Mouse (Mus musculus): ENCODE measurements around the gene Ankrd13d.

Ankrd13d gene

DNA sequence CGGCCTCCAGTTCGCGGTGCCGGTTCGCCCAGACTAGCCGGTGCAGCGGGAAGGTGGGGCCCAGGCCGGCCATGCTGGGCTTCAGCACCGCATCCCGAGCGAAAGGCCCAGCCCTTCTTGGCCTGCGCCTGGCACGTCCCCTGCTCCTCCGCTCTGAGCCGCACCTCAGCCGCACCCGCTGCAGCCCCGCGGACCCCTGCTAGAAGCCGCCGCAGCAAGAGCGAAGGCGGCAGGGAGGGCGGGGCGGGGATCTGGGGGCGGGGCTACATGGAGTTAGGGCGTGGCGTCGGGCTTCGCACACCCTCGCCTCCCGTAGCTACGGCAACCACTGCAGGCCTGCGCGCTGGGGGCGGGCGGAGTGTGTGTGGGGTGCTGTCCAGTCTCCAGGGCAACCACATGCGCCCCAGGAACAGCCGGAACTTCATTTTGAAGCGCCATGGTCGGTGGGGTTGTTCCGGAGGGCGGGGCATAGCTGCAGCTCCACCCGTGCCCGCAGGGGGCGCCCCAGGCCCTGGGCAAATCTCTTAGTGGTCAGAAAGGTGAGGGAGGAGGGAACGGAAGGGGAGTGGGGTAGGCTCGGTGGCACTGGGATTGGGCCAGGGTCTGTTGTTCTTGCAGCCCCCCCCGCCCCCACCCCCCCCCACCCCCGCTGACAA, at the start of gene Ankrd13d:
Gene Ankrd13d, minus strand, starts transcription at position 240 of the 656 bp plus-strand sequence.
- peak; percentile 88 to 90 for DNase-seq

DNA sequence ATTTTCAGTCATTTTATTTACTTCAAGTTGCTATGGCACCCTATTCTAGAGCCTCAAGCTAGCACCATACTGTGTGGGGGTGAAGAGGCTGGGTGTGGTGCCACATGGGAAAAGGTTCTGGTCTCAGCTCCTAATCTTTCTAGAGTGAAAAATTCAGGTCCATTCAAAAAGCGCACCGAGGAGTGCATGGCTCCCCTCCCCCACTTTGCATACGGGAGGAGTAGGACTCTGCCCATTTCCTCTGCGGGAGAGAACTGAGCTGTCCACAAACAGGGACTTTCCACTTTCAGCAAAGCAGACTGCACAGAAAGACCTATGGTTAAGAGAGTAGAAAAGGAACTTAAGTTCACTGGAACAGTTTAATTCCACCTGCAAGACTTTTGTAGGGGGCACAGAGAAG, 49.7 kb upstream of the Ankrd13d start:
- peak; percentile 54 to 68 for DNase-seq

DNA sequence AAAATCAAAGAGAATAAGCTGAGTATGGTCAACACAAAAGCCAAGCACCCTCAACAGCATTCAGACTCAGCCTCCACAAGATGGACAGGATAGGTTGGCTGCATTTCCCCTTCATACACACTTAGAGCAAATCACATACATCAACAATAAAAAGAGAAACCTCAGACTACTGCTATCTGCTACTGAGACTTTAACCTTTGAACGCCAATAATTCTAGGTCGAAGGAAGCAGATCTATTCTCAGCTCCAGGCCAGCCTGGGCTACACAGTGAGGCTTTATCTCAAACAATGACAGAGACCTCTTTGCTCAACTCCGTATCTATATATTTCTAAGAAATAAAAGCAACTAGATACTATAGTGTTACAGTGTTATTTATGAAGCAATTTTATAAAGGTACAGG, 48.3 kb upstream of the Ankrd13d start:
- DNase-seq = no peak

DNA sequence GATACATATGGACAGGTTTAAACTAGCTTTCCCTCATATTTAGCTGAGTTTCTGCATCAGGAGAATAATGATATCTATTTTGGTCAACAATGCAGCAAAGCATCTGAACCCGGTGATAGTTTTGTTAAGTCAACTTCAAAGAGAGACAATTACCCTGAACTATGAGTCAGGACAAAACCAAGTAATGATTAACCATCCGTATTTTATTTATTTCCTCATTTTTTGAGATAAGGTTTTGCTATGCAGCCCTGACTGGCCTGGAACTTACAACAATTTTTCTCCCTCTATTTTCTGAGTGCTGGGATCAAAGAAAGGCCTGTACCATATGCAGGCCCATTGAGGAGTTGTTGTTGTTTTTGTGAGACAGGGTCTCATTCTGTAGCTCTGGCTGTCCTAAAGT, 47.7 kb upstream of the Ankrd13d start:
- no peak for DNase-seq

DNA sequence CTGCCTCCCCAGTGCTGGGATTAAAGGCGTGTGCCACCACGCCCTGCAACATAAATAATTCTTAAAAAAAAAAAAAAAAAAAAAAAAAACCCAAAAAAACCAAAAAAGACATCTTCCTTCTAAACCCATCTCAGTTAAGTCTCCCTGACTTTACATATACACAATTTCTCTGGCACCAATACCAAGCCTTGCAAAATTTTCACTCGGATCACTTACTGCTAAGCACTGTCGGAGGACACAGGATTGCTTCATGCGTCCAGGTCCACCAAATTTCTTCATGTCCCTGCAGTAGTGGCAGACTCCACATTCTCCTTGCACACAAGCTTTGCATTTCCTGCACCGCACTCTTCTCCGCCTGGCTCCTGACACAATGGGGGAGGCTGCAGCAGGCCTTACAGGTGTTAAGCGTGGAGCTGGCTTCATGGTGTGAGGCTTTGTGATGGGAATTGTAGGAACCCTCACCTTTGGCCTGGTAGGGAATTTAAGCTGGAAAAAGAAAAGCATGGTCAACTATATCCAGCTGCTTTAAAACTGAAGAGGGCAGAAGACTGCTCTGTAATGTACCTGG, 45.9 kb upstream of the Ankrd13d start:
- no peak for DNase-seq

DNA sequence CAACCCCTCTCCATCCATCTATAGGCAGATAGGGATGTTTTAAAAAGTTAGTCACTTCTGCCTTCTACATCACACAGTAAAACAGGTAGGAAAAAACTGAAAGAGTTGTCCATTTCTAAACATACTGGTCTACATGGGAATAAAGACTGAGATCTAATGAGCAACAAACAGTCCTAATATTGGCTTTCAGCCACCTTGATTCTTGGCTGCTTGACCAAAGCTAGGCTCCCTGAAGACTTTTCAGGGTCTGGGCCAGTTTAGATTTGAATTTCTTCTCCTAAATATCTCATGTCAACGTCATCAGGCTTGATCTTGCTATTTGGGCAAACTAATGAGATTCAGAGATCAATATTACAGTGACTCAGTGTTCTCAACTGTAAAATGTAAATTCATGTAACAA, 43.9 kb upstream of the Ankrd13d start:
- peak; percentile 55 to 76 for DNase-seq

DNA sequence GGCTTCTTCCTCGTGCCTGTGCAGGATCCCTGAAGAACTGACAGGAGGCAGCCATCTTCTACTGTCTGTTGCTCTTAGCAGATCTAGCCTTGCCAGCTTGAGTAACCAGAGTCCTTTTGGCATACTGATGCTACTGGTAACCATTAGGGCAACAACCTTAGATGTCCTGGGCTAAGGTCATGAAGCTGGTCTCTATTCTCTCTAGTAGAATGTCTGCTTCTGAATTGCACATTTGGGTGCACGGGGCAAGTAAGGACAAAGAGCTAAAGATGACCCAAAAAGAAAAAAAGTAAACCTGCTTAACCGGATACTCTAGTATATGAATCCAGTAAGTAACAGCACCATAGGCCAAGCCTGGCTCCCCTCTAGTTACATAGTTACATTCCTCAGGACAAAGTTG, 43.2 kb upstream of the Ankrd13d start:
- DNase-seq = no peak

DNA sequence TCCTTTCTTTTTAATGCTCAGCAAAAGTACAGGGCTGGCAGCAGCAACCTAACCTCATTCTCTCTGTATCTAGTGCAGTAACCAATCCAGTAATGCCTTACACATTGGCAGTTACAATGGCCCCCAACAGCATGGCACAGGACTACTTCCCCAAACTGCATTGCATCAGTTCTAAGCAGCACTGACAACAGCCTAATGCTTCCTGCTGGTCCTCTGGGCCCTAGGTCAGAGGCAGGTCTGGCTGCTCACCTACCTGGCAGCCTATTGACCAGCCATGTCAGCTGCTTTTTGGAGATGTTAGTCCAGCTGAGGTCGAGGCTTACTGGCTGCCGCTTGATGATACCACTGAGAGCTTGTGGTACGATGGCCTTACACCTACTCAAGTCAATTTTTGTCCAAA, 39.2 kb upstream of the Ankrd13d start:
- no peak for DNase-seq

DNA sequence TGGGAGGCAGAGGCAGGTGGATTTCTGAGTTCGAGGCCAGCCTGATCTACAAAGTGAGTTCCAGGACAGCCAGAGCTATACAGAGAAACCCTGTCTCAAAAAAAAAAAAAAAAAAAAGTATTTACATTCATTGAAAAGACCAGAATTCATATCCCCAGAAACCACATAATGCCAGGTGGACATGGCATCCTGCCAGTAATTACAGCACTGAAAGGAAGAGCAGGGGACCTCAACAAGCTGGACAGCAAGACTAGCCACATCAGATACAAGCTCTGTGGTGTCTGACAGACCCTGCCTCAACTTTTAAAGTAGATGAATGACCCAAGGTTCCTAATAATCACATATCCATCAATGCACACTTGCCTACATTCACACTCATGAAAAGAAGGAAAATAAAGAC, 38.7 kb upstream of the Ankrd13d start:
- DNase-seq = peak; percentile 36 to 56

DNA sequence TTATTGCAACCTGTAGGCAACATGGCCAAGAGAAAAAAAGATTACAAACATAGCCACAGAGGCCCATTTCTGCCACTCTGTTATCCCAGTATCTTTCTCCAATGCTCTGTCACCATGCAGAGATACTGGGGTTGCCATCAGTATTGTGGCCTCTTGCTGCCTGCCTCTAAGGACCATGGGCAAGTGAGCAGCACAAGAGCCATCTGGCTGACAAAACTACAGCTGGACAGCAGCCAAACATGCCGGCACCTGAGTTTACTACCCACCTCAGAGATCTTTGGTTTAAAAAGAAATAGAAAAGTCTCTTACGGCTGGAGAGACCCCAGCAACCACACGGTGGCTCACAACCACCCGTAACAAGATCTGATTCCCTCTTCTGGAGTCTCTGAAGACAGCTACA, 36.3 kb upstream of the Ankrd13d start:
- DNase-seq = peak; percentile 65 to 79

DNA sequence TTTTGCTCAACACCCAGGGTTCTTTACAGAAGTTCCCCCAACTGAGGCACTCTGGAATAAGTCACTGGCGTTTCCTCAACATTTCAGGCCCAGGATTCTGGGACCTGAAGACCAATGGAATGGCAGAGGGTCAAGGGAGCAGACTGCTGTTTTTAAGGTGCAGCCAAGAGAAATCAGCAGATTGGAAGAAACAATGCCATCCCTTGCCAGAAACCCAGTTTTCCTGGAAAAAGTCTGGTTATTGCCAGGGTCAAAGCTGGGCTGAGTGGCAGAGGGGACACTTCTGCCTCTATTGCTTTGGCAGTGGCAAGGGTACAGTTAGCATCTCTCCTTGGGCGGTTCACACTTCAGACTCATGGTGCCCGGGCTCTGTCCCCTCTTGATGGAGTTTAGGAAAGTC, 34.2 kb upstream of the Ankrd13d start:
- DNase-seq = peak in 1 of 2 experiments; percentile 22

DNA sequence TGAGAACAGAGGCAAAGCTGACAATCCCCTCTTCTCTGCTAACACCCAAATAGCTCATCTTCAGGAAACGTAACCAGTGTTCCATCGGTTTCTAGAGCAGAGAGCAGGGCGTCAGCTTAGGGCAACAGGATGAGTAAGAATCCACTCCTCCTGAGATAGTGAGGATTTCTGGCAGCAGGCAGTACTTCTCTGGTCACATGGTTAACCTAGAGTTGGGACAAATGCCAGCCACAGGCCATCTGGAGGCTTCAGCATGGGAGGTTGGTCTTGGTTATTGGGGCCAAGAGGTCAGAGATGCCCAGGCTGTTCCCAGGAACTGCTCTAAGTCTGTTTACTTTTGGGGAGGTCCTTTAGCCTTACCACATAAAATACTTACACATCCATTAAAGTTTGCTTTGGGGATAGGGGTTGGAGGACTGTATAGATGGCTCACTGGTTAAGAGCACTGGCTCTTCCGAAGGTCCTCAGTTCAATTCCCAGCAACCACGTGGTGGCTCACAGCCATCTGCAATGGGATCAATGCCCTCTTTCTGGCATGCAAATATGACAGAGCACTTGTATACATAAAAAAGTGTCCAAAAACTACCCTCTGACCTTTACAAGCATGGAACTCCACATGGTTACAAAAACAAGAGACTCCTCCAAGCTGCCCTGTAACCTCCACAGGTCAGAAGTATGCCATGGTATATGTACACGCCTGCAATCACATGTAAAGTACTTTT, 32.4 kb upstream of the Ankrd13d start:
- DNase-seq = peak; percentile 87 to 93

DNA sequence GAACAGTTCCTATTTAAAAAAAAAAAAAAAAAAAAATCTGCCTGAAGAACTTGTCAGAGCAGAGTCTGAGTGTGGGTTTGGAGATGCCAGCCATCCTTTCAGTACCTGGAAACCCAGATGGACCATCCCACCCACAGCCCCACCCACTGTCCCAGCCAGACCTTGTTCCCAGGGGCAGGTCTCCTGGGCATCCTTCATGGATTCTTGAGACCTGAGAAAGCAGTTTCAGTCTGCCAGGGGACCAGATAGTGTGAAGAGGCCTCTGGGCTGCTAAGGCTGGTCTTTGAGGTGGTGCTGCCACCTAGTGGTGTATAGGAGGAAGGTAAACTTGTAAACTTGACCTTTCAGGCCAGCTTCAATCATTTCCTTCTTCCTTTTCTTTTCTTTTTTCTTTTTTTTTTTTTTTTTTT, 26.8 kb upstream of the Ankrd13d start:
- DNase-seq = peak; percentile 68 to 76

DNA sequence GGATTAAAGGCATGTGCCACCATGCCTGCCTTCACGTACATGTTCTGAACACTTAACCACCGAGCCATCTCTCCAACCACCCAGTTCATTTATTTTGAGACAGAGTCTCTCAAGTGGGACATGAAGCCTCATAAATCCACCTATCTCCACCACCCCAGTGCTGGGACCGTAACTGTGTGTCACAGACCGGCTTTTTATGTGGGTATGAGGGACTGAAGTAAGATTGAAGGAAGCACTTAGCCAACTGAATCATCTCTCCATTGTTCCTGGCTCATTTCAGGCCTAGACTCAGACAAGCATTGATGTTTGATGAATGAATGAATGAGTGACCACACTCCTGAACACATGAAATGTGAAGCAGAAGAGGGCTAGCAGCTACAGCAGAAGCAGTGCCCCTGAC, 26.4 kb upstream of the Ankrd13d start:
- no peak for DNase-seq

DNA sequence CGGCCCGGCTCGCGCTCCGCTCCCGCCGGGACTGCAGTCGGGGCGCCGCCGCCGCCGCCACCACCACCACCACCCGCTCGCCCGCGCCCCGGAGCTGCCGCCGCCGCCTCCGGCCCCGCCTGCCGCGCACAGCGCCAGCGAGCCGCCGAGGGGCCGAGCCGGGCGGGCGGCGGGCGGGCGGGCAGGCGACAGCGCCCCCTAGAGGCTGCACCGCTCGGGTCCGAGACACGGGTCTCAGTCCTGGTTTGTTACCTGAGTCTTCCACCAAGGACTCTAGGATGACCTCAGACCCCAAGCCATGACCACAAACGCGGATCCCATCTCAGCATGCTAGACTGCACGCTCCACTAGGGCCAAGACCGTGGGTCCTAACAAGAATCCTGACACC, 23.2 kb upstream of the Ankrd13d start, which contains the start of gene Grk2:
Gene Grk2, minus strand, starts transcription at position 33 of the 388 bp plus-strand sequence.
- DNase-seq = peak; percentile 93 to 96

DNA sequence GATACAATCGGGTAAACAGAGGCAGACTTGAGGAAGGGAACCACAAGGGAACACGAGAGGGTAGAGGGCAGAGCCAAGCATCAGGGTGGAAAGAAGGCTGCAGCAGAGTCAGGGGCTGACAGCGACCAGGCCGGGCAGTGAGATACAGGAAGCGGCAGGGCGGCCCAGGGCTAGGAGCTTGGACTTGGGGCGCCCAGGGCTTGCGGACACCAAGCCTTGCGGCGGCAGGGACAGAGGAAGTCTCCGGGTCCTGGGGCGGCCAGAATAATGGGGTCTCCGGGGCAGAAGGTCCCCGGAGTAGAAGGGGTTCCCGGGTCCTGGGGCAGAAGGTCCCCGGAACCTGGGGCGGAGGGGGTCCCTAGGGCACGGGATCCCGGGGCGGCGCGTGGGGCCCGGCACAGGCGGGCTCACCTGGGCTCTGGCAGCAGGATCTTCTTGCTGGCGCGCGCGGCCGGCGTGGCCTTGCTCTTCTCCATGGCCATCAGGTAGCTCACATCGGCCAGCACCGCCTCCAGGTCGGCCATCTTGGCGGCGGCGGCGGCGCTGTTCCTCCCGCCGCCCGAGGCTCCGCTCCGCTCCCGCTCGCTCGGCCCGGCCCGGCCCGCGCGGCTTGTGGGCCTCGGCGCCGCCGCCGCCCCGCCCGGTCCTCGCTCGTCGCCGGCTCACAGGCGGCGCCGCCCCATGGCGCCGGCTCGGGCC, 22.7 kb upstream of the Ankrd13d start:
- DNase-seq = peak; percentile 77 to 78

DNA sequence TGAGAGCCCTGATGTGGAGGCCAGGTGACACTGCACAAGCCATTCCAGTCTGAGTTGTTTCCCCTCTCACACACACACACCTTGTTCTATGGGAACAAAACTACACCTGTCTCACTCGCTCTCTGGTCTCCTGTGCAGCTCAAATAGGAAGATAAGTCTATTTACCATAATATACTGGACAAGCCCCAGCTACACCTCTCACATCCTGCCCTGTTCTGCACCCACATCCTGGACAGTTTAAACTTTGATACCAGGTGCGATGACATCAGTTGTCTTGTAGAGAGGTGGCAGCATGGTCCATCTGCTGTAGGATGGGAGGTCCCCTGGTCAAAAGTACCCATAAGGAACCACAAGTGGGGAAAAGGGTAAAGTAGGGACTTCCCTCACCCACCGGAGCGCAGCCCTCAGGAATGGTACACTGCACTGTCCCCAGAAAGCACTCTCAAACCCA, 22.0 kb upstream of the Ankrd13d start:
- peak in 1 of 2 experiments; percentile 56 for DNase-seq

DNA sequence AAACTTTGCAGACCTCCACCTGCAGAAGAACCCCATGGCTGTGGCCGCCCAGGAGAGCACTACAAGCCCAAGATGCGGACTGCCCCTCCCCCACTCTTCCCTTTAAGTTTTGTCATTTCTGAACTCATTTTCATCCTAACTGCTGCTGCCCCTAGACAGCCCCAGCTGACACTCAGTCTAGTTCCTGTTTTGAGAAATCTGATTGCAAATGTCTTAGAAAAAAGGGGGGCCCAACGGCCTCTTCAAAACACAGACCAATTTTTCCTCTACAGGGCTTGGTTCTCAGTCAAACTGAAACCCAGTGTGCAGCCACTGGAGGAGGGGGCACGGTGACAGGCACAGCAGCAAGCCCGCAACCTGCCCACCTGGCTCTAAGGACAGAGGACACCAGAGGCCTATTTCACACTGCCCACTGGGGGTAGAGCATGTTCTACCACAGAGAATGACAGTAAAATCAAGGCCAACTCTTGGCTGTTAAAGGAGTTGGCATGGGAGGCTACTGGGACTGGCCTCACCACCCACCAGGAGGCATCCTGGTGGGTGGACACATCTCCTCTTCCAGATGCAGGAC, 21.4 kb upstream of the Ankrd13d start:
- peak; percentile 52 to 63 for DNase-seq

DNA sequence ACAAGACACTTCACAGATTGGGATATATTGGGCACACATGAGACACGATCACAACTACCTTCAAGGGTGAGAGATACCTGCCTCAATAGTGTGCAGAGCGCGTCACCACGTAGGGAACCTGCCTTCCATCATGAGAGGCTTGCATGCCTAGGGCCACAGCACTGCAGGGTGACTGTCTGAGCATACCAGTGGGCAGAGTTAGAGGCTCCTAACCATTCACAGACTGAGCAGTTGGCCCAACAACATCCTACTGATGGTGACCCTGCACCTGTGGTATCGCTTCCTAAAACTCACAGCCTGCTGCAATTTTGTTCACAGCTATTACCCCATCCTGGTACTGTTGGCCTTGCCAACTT, 20.7 kb upstream of the Ankrd13d start:
- peak in 1 of 2 experiments; percentile 53 for DNase-seq

DNA sequence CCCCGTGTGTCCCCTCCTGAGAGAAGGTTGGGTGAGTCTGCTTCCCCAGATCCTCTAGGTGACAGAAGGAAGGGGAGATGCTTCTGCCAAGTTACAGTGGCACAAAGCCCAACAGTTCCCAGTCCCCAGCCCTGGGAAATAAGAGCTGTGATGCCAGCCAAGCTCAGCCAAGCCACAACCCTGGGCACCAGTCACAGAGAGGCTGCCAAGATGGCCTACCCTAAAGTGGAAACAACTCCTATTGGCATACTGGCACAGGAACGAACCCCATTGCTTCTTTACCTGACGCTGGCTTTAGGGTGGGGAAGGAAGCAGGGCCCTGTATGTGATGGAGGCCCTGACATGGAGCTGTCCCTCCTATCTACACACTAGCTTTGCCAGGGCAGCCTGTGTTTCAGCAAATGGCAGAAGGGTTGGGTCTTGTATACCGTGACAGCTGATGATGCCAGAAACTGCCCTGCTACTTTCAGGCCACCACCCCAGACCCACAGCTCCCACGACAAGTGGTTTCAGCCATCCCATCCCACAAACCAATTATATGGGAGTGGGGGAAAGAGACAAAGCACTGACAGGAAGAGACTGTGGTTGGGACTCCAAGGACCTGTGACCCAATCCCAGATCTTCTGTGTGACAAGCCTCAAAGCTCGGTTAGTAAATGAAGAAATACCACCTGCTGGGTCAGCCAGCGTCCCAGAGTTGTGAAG, 20.2 kb upstream of the Ankrd13d start:
- DNase-seq = peak; percentile 91 to 95

DNA sequence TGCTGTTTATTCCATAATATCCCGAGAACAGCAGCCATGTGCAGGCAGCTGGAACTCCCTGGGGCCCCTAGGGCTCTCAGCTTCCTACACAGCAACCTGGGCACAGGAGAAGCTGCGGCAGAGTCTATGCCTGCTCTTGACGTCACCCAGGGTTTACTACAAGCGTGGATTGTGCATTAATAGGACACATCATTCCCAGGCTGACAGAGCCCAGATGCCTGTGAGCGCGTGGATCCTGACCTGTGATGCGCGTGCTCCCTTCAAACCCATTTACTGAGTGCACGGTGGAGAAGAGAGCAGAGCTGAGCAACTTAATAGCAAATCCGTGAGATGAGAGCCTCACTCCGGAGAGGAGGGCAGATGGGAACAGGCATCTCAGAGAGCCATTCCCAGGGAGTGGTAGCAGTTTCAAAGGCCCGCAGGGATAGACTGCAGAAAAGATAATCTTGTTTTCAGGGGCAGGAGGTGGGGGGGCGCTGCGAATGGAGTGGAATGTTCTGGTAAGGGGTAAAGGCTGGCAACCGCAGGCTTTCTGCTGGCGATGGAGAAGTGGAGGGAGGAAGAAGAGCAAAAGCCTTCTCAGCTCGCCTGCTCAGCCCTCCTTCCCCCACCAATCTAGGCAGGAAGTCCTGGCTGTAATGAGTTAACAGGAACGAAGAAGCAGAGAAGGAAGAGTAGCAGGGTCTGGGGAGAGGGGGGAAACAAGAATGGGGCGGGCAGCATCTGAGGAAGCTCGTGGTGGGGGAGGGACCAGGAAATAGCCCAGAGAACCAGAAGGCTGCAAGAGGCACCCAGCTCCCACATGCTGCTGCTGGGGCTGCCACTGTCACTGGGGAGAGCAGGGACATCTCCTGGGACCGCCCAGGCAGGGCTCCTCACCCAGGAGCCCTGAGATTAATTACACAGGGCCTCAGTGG, 19.1 kb upstream of the Ankrd13d start:
- peak; percentile 61 to 63 for DNase-seq

Data from cerebellum, postnatal 25 days (tissue).